Mouse (Mus musculus) macrophage (primary cell): Measurements from ENCODE around the gene Zfp697. TPM values are rescaled to one million over a fixed set of nuclear protein-coding genes. Genes with fewer than 3 reads are reported as not detected.
"Not testable (repeated sequence)": the region's sequence is repeated elsewhere in the genome, so short reads cannot be mapped to it uniquely, and the experiment has no call there.

Source experiments
- H3K27ac ChIP-seq: fragments of 350-480 bp; formaldehyde crosslinking; 2 replicates; pipeline ENCODE4 v1.9.0; 2021
- H3K36me3 ChIP-seq: fragments of 350-480 bp; formaldehyde crosslinking; 2 replicates; pipeline ENCODE4 v1.9.0; 2021; ENCODE audit errors: inconsistent target
- H3K4me3 ChIP-seq: fragments of 350-480 bp; formaldehyde crosslinking; 2 replicates; pipeline ENCODE4 v1.9.0; 2021; ENCODE audit errors: inconsistent target
- H3K79me2 ChIP-seq: fragments of 350-480 bp; formaldehyde crosslinking; 2 replicates; pipeline ENCODE4 v1.9.0; 2021; ENCODE audit errors: inconsistent target
- WGBS: methylation state at CpG from one replicate; pipeline ENCODE4 v1.1.7; 2026; ENCODE audit warnings: inconsistent platforms; ENCODE audit not compliant: missing documents; 5-methylcytosine and 5-hydroxymethylcytosine counted together
- polyA plus RNA-seq: library from polyadenylated mRNA; stranded (reverse); fragments of 250-400 nt; gene quantifications from 3 replicates; pipeline ENCODE4 v1.2.4, GENCODE M21; 2018; ENCODE audit warnings: inconsistent platforms

Zfp697 gene
- polyA plus RNA-seq, 1 experiment from 2014 or later = 0.27 TPM

DNA sequence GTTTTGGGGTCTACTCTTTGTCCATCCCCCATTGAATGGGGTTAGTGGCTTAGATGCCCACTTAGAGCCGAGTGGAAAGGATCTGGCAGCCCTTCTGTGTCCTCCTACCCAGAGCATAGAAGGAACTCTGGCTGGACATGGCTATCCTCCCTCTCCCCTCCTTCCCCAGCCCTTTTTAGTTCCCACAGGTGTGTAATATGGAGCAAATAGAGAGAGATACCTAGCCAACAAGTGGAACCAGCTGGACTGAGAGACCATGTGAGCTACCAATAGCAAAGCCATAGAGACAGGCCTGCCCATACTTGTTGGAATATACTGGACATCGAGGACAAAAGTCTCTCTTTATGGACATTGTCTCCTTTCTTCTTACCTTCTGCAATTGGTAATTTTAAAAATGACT, 185.5 kb downstream of the Zfp697 start:
- 86% methylated on average over 2 of the region's 2 CpGs for WGBS
- H3K4me3 ChIP-seq, H3K36me3 ChIP-seq, H3K79me2 ChIP-seq, H3K27ac ChIP-seq: not testable (repeated sequence)

DNA sequence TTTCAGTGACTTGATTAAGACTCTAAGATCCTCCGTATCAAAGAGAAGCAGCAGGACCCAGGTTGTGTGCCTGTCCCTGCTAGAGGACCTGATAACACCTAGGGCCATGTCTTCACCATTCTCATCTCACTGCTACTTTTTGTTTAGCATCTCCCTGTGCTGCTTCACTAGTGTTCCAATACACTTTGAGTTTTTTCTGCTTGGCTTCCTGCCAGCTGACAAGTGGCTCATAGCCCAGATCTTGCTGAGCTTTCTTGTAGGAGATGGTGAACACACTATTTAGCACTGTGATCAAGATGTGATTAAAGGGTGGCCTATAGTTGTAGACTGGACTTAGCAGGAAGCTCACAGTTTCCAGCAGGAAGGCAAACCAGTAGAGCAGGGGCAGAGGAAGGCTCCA, 198.8 kb downstream of the Zfp697 start:
- not testable (repeated sequence) for H3K36me3 ChIP-seq, H3K4me3 ChIP-seq, H3K27ac ChIP-seq, H3K79me2 ChIP-seq
- WGBS = no CpG with 5 or more reads among the region's 1 CpGs

DNA sequence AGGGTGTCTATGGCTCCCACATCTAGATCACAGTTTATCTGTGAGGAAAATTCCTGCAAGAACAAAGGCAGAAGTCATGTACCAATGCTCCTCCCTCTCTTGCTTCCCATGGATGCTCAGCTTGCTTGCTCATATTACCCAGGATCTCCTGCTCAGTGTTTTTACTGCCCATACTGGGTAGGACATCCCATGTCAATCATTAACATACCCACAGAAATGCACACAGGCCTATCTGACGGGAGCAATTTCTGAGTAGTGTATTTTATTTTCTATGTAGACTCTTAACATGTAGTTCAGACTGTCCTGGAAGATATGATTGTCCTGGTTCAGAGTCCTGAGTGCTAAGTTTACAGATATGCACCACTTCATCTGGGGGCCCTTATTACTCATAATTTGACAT, 199.9 kb downstream of the Zfp697 start:
- H3K27ac ChIP-seq, H3K4me3 ChIP-seq, H3K36me3 ChIP-seq, H3K79me2 ChIP-seq: not testable (repeated sequence)
- no CpG with 5 or more reads among the region's 1 CpGs for WGBS

DNA sequence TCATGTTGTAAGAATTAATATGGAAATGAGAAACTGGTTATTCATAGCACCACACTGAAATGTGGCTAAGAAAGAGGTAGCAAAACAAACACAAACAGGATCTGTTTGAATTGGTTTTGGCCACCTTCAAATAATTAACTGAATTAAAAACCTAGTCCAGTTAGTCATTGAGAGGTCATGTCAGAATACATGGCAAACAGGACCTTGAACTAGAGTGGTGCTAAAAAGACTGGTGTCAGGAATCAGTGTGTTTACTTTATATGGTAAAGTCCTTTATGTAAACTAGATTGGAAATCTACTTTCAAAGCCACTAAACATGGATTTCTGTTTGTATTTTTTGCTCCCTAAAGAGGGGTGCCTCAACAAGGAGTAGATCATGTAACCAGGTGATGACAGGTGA, 200.4 kb downstream of the Zfp697 start:
- not testable (repeated sequence) for H3K36me3 ChIP-seq, H3K4me3 ChIP-seq, H3K79me2 ChIP-seq, H3K27ac ChIP-seq

DNA sequence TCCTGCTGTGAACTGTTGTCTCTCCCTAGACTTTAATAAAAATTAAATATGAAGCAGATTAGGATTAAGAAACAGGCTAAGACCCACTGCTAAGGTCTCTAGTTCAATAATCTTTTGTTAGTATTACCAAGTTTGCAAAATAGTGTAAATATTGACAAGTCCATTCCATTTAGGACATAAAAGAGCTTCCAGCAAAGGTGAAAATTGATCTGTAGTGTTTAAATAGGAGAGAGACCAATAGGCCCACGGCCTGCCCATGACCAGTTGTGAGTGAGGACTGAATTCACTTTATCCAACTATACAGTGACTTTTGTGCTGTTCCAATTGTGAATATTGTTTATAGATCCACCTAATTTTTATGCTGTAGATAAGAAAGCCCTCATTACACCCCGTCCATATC, 205.5 kb downstream of the Zfp697 start:
- H3K27ac ChIP-seq = no peak overlapping the region
- WGBS = 81% methylated on average over 2 of the region's 2 CpGs
- H3K4me3 ChIP-seq = no peak overlapping the region
- no peaks in the 10 kb centered on the region for H3K36me3 ChIP-seq
- no peaks in the 10 kb centered on the region for H3K79me2 ChIP-seq

DNA sequence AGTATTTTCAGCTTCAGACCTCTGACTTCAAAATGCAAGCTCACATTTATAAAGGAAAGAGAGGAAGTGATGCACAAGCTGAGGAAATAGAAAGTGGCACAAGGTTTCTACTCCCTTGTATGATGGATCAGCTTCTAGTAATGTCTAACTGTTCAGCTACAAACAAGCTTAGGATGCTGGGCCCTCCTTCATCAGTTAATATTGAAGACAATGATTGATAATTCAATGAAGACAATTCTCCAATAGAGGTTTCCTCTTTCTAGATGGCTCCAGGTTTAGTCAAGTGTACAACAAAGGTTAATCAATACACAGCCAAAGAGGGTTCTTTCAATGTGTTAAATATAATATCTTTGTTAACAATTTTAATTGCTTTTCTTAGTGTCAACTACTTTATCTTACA, 206.4 kb downstream of the Zfp697 start, which contains the start of gene Gm10681:
Gene Gm10681 (minus strand): TSS at position 101 of the 400 bp plus-strand sequence.
- H3K79me2 ChIP-seq = no peaks in the 10 kb centered on the region
- no peak within 1 kb of the TSS for H3K4me3 ChIP-seq
- no peaks in the 10 kb centered on the region for H3K36me3 ChIP-seq
- no peak within 1 kb of the TSS for H3K27ac ChIP-seq

DNA sequence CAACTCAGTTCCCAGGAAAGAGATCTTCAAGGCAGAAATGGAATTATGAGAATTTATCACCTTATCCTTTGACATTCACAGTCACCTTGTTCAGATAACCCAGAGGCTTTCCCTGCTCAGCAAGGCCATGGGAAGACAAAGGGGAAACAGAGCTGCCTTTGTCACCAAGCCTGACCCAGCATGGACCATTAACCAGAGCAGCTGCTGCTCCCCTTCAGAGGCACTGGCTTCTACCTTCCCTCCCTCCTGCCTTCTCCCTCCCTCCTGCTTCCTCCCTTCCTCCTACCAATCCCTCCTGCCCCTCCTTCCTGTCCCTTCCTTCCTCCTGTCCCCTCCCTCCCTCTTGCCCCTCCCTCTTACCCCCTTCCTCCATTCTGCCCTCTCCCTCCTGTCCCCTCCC, 231.3 kb downstream of the Zfp697 start:
- H3K27ac ChIP-seq, H3K4me3 ChIP-seq: not testable (repeated sequence)

DNA sequence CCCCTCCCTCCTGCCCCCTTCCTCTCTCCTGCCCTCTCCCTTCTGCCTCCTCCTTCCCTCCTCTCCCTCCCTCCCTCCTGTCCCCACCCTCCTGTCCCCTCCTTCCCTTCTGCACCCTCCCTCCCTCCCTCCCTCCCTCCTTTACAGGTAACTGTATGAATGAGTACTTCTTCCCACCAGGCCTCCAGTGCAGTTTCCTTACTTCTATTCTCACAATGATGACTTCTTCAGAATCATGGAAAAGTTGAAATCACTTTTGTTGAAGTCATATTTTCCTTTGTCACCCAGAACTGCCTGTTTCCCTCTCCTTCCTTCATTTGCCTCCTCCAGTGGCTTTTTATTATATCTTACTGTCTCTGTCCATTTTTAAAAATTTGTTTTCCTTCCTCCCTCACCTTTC, 231.7 kb downstream of the Zfp697 start:
- no peaks in the 10 kb centered on the region for H3K79me2 ChIP-seq
- no peak overlapping the region for H3K4me3 ChIP-seq
- H3K27ac ChIP-seq = no peak overlapping the region
- no peaks in the 10 kb centered on the region for H3K36me3 ChIP-seq

More for the DNA sequence above, 231.3 kb downstream of the Zfp697 start:
- not testable (repeated sequence) for H3K36me3 ChIP-seq, H3K79me2 ChIP-seq

DNA sequence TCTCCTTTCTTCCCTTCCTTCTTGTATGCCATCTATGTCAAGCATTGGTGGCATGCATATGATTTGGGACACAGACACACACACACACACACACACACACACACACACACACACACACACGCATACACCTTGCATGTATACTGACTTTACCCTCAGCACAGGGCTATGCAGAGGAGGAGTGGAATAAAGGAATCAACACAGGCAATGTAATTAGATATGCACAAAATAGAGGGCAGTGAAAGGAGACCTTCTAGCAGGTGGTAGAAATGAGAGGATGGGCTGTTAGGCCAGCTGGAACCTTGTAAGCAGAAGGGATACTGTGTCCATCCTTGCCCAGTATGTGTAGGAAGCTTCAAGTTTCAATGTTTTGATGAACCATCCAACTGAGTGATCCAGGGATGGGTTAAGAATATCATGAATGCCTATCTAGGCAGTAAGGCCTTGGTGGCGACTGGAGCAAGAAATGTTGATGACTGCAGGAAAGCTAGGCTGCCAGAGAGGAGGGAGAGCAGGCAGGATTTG, 232.2 kb downstream of the Zfp697 start:
- not testable (repeated sequence) for H3K79me2 ChIP-seq, H3K36me3 ChIP-seq, H3K27ac ChIP-seq, H3K4me3 ChIP-seq
- WGBS = 80% methylated on average over 1 of the region's 2 CpGs

DNA sequence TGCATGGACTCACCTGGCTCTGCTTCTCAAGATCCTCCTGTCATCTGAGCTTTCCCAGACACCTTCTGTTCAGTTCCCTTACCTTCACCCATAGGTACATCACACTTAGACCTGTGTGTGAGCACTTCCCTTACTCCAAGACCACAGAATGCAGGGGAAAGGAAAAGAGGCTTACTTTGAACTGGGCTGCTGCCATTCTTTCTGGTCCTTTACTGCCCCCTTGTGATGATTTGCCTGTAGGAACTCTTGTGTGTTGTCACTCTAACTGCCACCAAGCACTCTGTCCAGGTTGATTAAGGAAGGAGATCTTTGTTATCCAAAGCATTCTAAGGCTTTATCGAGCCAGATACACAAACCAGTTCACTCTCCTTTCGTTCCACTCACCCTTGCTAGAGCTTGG, 234.0 kb downstream of the Zfp697 start:
- H3K27ac ChIP-seq, H3K79me2 ChIP-seq, H3K4me3 ChIP-seq, H3K36me3 ChIP-seq: not testable (repeated sequence)
- WGBS = 50% methylated on average over 1 of the region's 2 CpGs

DNA sequence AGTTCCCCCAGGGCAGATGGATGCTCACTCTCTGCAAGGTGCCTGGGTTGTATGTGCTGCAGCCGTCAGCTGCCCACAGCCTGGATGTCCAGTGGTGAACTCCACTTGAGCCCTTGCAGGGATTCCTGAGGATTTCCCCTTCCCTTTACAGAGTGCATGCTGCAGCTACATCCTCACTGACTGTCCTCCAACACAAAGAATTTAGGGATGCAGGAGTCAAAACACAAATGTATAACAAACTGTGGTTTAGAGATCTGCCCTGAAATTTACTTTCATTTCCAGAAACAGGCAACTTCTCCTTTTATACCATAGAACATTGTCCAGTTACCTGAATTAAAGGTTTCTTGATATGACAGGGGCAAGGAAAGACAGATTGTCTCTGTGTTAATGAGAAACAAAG, 234.5 kb downstream of the Zfp697 start:
- H3K79me2 ChIP-seq, H3K27ac ChIP-seq, H3K36me3 ChIP-seq, H3K4me3 ChIP-seq: not testable (repeated sequence)
- no CpG with 5 or more reads among the region's 1 CpGs for WGBS

DNA sequence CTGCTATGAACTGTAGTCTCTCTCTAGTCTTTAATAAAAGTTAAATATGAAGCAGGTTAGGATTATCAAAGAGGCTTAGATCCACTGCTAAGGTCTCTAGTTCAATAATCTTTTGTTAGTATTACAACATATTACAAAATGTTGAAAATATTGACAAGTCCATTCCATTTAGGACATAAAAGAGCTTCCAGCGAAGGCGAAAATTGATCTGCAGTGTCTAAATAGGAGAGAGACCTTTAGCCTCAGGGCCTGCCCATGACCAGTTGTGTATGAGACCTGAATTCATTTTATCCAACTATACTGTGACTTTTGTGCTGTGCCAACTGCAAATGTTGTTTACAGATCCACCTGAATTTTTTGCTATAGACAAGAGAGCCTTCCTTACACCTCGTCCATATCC, 247.4 kb downstream of the Zfp697 start:
- H3K4me3 ChIP-seq = no peak overlapping the region
- H3K79me2 ChIP-seq = no peaks in the 10 kb centered on the region
- H3K27ac ChIP-seq = no peak overlapping the region
- 74% methylated on average over 3 of the region's 3 CpGs for WGBS
- no peaks in the 10 kb centered on the region for H3K36me3 ChIP-seq

DNA sequence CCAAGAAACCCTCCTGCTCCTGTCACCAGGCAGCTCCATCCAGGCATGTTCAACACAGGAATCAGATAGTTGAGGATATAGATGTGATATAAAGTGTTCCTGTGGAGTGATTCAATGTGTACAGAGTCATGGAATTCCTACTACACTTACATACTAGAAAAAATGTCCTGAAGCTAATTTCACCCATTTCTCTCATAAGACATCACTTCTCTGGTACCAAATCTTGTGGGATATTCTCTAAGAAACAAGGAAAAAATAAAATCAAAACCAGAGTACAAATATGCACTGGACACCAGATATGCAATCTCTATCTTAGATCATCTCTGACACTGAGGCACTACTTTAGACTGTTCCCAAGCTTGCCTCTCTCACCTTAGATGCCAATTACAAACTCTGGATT, 247.9 kb downstream of the Zfp697 start, which contains the start of gene Hsd3b5:
Gene Hsd3b5 (minus strand): TSS at position 101 of the 400 bp plus-strand sequence.
- Histone ChIP-seq H3K36me3 (no peaks in the 10 kb centered on the region), H3K4me3 (no peak within 1 kb of the TSS), H3K79me2 (no peaks in the 10 kb centered on the region), H3K27ac (no peak within 1 kb of the TSS)

DNA sequence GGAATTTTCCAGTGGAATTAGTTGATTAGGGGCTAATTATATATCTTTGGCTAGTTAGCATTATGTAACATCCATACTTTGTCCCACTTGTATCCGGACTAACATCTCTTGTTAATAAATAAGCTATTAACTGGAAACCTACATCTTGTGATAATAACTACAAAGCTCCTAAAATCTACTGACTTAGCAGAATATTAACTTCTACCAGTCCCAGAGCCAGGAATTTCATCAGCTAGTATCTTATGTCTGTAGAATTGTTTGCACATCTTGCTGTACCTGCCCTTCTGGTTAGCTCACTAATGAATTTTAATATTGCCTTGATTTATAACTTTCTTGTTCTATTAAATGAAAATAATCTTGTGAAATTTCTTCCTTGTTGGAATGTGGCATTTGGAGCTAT, 252.9 kb downstream of the Zfp697 start:
- H3K79me2 ChIP-seq = no peaks in the 10 kb centered on the region
- H3K36me3 ChIP-seq = no peaks in the 10 kb centered on the region
- 71% methylated on average over 1 of the region's 1 CpGs for WGBS
- no peak overlapping the region for H3K27ac ChIP-seq
- H3K4me3 ChIP-seq = no peak overlapping the region

DNA sequence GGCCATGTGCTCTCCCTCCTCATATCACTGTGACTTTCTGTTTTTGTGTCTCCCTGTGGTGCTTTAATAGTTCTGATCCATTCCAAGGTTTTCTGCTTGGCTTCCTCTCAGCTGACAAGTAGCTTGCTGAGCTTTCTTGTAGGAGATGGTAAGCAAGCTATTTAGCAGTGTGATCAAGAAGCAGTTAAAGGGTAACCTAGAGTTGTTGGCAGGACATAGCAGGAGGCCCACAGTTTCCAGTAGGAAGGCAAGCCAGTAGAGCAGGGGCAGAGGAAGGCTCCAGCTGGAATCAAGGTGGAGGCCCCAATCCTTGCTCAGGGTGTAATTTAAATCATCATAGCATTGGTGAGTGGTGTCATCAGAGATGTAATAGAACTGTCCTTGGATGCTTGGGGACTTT, 298.5 kb downstream of the Zfp697 start:
- Histone ChIP-seq H3K27ac (no peak overlapping the region), H3K36me3 (no peaks in the 10 kb centered on the region), H3K79me2 (no peaks in the 10 kb centered on the region), H3K4me3 (no peak overlapping the region)

DNA sequence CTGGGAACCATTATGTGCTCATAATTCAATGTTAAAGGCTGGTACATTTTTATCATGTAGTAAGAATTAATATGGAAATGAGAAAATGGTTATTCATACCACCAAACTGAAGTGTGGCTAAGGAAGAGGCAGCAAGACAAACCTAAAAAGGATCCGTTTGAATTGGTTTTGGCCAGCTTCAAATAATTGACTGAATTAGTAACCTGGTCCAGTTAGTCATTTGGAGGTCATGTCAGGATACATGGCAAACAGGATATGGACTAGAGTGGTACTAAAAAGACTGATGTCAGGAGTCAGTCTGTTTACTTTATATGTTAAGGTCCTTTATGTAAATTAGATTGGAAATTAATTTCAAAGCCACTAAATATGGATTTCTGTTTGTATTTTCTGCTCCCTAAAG, 300.1 kb downstream of the Zfp697 start:
- Histone ChIP-seq H3K36me3 (no peaks in the 10 kb centered on the region), H3K4me3 (no peak overlapping the region), H3K79me2 (no peaks in the 10 kb centered on the region), H3K27ac (no peak overlapping the region)
- WGBS = 75% methylated on average over 1 of the region's 1 CpGs

DNA sequence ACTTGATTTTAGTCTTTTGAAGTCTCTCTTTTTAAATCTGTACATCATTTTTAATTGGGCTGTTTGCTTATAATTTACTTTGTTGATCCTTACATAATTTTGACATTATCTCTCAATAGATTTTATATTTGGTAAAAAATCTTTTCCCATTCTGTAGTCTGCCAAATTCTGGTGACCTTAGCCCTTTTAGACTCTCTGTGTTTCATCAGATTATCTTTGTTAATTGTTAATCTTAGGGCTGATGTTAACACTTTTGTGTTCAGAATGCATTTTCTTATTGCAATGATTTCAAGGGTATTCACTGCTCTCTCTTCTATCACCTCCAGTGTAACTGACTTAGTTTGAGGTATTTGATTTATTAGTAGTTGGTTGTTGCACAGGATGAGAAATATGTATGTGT, 338.5 kb downstream of the Zfp697 start:
- H3K79me2 ChIP-seq = no peaks in the 10 kb centered on the region
- no peak overlapping the region for H3K27ac ChIP-seq
- no peaks in the 10 kb centered on the region for H3K36me3 ChIP-seq
- no peak overlapping the region for H3K4me3 ChIP-seq
